Mouse (Mus musculus) activated CD4-positive, CD25-positive, alpha-beta regulatory T cell (primary cell): ENCODE results near the gene Pycard. TPM values are rescaled to one million over a fixed set of nuclear protein-coding genes. Genes with fewer than 3 reads are reported as not detected.

Experiments
- polyA plus RNA-seq, 2 experiments: library from polyadenylated mRNA; unstranded; fragments of 100-300 nt; shearing (Covaris generic); gene quantifications; one replicate each; pipeline ENCODE4 v1.2.1; 2017

The Pycard gene
- polyA plus RNA-seq: 100 to 1,000 TPM; 420 to 581 TPM

GRCm38 (mm10) chr7:127993341-127993977, at the start of gene Pycard:
TSS of gene Pycard (minus strand) at chr7:127993867.

GRCm38 (mm10) chr7:128003688-128004087, 10.0 kb upstream of the Pycard start, which contains the start of gene Trim72:
TSS of gene Trim72 (plus strand) at chr7:128003949.

GRCm38 (mm10) chr7:127967004-127967921, 26.4 kb downstream of the Pycard start, which contains the start of gene Fus:
TSS of gene Fus (plus strand) at chr7:127967457.

GRCm38 (mm10) chr7:127946470-127947023, 47.1 kb downstream of the Pycard start, which contains the start of gene Prss36:
TSS of gene Prss36 (minus strand) at chr7:127946725.

Other genes starting within 250 kb of the Pycard start
- 1 to 10 TPM in 1 of 2 experiments, under 1 TPM in 1; 0.74 to 1.4 TPM for gene Fbxl19, start 249.3 kb downstream of the Pycard start, polyA plus RNA-seq
- gene Orai3, start 224.1 kb downstream of the Pycard start, polyA plus RNA-seq: 10 to 100 TPM; 22.3 to 32.9 TPM
- gene Setd1a, start 217.2 kb downstream of the Pycard start, polyA plus RNA-seq: 1 to 10 TPM; 4.1 to 4.4 TPM
- gene Gm49388, start 208.3 kb downstream of the Pycard start, polyA plus RNA-seq: not detected
- gene Hsd3b7, start 193.3 kb downstream of the Pycard start, polyA plus RNA-seq: 1 to 10 TPM; 1.5 to 6.4 TPM
- 100 to 1,000 TPM; 114 to 120 TPM for gene Stx4a, start 169.6 kb downstream of the Pycard start, polyA plus RNA-seq
- gene Stx1b, start 169.3 kb downstream of the Pycard start, polyA plus RNA-seq: not detected
- gene Zfp646, start 117.6 kb downstream of the Pycard start, polyA plus RNA-seq: 10 to 100 TPM; 18.2 to 41.6 TPM
- 10 to 100 TPM; 17.6 to 20.2 TPM for gene Zfp668, start 117.0 kb downstream of the Pycard start, polyA plus RNA-seq
- gene Prss53, start 102.9 kb downstream of the Pycard start, polyA plus RNA-seq: under 1 TPM in 1 of 2 experiments, not detected in 1; 0.30 TPM
- gene Gm21974, start 98.4 kb downstream of the Pycard start, polyA plus RNA-seq: not detected
- gene Vkorc1, start 98.2 kb downstream of the Pycard start, polyA plus RNA-seq: 10 to 100 TPM; 19.6 to 26.5 TPM
- 10 to 100 TPM; 58.4 to 67.7 TPM for gene Bckdk, start 89.8 kb downstream of the Pycard start, polyA plus RNA-seq
- gene Kat8, start 81.4 kb downstream of the Pycard start, polyA plus RNA-seq: 10 to 100 TPM; 38.6 to 42.8 TPM
- under 1 TPM in 1 of 2 experiments, not detected in 1; 0.23 TPM for gene Prss8, start 63.8 kb downstream of the Pycard start, polyA plus RNA-seq
- 1 to 10 TPM; 2.3 to 3.3 TPM for gene Prss36, start 47.1 kb downstream of the Pycard start, polyA plus RNA-seq
- 100 to 1,000 TPM; 116 to 146 TPM for gene Fus, start 26.4 kb downstream of the Pycard start, polyA plus RNA-seq
- under 1 TPM in 1 of 2 experiments, not detected in 1; 0.16 TPM for gene Trim72, start 10.1 kb upstream of the Pycard start, polyA plus RNA-seq
- gene Itgam, start 68.8 kb upstream of the Pycard start, polyA plus RNA-seq: 1 to 10 TPM in 1 of 2 experiments, under 1 TPM in 1; 0.98 to 5.7 TPM
- under 1 TPM in 1 of 2 experiments, not detected in 1; 0.64 TPM for gene Gm49368, start 68.8 kb upstream of the Pycard start, polyA plus RNA-seq
- 1 to 10 TPM in 1 of 2 experiments, not detected in 1; 1.1 TPM for gene Itgax, start 135.7 kb upstream of the Pycard start, polyA plus RNA-seq
- 1 to 10 TPM; 1.6 to 2.9 TPM for gene Itgad, start 160.5 kb upstream of the Pycard start, polyA plus RNA-seq
- under 1 TPM in 1 of 2 experiments, not detected in 1; 0.24 TPM for gene Cox6a2, start 212.5 kb upstream of the Pycard start, polyA plus RNA-seq
- 10 to 100 TPM; 16.1 to 23.5 TPM for gene Armc5, start 243.5 kb upstream of the Pycard start, polyA plus RNA-seq
- gene 9130023H24Rik, start 244.2 kb upstream of the Pycard start, polyA plus RNA-seq: 1 to 10 TPM; 1.4 to 2.4 TPM